Mouse (Mus musculus): Measurements from ENCODE around the gene Tenm4.

GRCm38 (mm10) chr7:96617371-96617770 lies 446.3 kb downstream of the Tenm4 start:
- TF ChIP-seq CTCF (IDR thresholded peaks at IDR 0.05; ENCODE audit: low read depth, low read length) (no peak), POLR2A (IDR thresholded peaks at IDR 0.05; ENCODE audit: extremely low read depth, insufficient read depth, low read length) (no peak)

Data from liver, adult 2 months (tissue).